9 mouse cellular contexts compared by ENCODE assay signal in the genomic region with DNA sequence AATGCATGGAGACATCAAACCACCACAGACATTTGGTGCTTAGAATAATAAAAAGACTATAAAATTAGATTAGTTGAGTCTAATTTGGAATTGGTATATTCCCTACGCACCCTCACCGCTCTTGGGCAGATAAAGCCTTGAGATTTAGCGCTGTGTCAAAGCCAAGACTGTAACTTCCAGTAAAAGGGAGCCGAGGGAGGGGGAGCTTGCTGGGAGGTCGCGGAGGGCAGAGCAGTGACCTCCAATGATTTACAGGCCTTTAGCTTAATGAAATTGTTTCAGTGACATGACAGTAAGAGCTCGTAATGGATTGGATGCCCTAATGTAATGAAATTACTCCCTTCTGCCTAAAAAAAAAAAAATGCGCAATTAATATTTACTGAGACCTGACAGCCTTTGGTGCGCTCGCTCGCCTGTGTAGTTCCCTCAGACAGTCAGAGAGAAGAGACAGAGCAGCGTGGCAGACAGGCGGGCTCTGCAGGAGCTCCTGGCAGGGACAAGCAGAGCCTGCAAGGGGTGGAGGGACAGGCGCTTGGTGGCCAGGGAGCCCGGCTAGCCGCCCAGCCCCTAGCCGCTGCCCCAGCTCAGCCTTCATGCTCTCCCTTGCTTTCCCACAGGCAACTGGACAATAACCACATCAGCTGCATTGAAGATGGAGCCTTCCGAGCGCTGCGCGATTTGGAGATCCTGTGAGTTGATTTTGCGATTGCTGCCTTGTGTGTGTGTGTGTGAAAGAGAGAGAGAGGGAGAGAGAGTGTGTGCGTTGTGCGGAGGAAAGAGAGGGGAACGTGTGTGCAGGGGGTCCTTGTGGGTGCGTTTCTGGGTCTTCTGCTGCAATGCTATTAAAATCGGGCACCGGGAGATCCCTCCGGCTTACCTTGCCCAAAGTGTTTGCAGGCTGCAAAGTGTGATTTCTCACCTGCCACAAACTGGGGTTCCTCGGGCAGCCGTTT.
A peak's percentile ranks its signal among the peaks of the same experiment; 100 is the strongest.
DNase-seq lines count a peak whose midpoint lies in the region; ATAC-seq and TF ChIP-seq lines count a peak whose summit lies in the region.
"Had no signal": no experiment of that assay in that cellular context is flagged by ENCODE, and none has a peak within 500 bp of the region (broad histone marks: within the 10 kb centered on the region; RNA-seq: fewer than 3 reads in every experiment).

No protein-coding gene starts in this region.

- DNase-seq in heart, postnatal 25 days (ENCODE audit: low spot score), result no peak
- DNase-seq in testis, postnatal 14 days (ENCODE audit: low spot score), result no peak
- DNase-seq in spleen, adult 18-20 months, result no peak
- no peak for DNase-seq in thymus, postnatal 0 days (ENCODE audit: low spot score)

- peak overlapping the region; percentile 13; the same call in 1 of the 2 replicates for H3K4me3 ChIP-seq in heart, embryonic 11.5 days (ENCODE audit: low read depth, low read length)
- H3K4me3 ChIP-seq in testis, adult 2 months (ENCODE audit: control insufficient read depth, low read depth, low read length), result peak overlapping the region; percentile 17
- peak overlapping the region; percentile 43 for H3K4me3 ChIP-seq in hindbrain, embryonic 15.5 days
- H3K4me3 ChIP-seq in neural tube, embryonic 15.5 days (replicated peaks), result peak overlapping the region; percentile 45
- H3K4me3 ChIP-seq: embryonic facial prominence, embryonic 15.5 days had no signal

- H3K9me3 ChIP-seq in heart, embryonic 11.5 days (replicated peaks; ENCODE audit: control insufficient read depth, low read length), result no peaks in the 10 kb centered on the region
- H3K9me3 ChIP-seq in hindbrain, embryonic 15.5 days, result no peaks in the 10 kb centered on the region
- H3K9me3 ChIP-seq in neural tube, embryonic 15.5 days (replicated peaks), result no peaks in the 10 kb centered on the region
- H3K9me3 ChIP-seq: embryonic facial prominence, embryonic 15.5 days had no signal

- peak overlapping the region; percentile 57 for H3K4me2 ChIP-seq in heart, embryonic 11.5 days
- H3K4me2 ChIP-seq in hindbrain, embryonic 15.5 days, result peak overlapping the region; percentile 67
- H3K4me2 ChIP-seq in neural tube, embryonic 15.5 days, result peak overlapping the region; percentile 77
- H3K4me2 ChIP-seq: embryonic facial prominence, embryonic 15.5 days had no signal

- peaks cover 3% of the 10 kb centered on the region; the same call in 1 of the 2 replicates for H3K4me1 ChIP-seq in heart, embryonic 11.5 days (ENCODE audit: control insufficient read depth, insufficient read depth, low read length)
- H3K4me1 ChIP-seq in testis, adult 2 months (ENCODE audit: control insufficient read depth, insufficient read depth, low read length), result no peaks in the 10 kb centered on the region
- peaks cover 18% of the 10 kb centered on the region for H3K4me1 ChIP-seq in hindbrain, embryonic 15.5 days (replicated peaks)
- H3K4me1 ChIP-seq in neural tube, embryonic 15.5 days, result peaks cover 36% of the 10 kb centered on the region

- peak overlapping the region; percentile 18; the same call in 1 of the 2 replicates for H3K9ac ChIP-seq in heart, embryonic 11.5 days (ENCODE audit: low read depth, low read length)
- H3K9ac ChIP-seq in hindbrain, embryonic 15.5 days, result peak overlapping the region; percentile 58
- peak overlapping the region; percentile 64 for H3K9ac ChIP-seq in neural tube, embryonic 15.5 days (replicated peaks)
- H3K9ac ChIP-seq: embryonic facial prominence, embryonic 15.5 days had no signal

- H3K27ac ChIP-seq in heart, embryonic 11.5 days (ENCODE audit: low read depth, low read length), result no peak overlapping the region
- H3K27ac ChIP-seq in testis, adult 2 months (ENCODE audit: control insufficient read depth, insufficient read depth, low read depth, low read length), result peak overlapping the region; percentile 22; the same call in 1 of the 2 replicates
- H3K27ac ChIP-seq in hindbrain, embryonic 15.5 days (replicated peaks), result peak overlapping the region; percentile 78
- H3K27ac ChIP-seq in neural tube, embryonic 15.5 days (replicated peaks), result peak overlapping the region; percentile 82
- H3K27ac ChIP-seq: embryonic facial prominence, embryonic 15.5 days had no signal

- intact Hi-C loops in heart, postnatal 25 days (cut with DNase I), result no loop called here

- TF ChIP-seq POLR2A in testis, adult 2 months (IDR thresholded peaks at IDR 0.05; ENCODE audit: control insufficient read depth, low read depth, low read length), result no peak

- H3K27me3 ChIP-seq in heart, embryonic 11.5 days (ENCODE audit: control insufficient read depth, insufficient read depth, low read length), result no peaks in the 10 kb centered on the region
- H3K27me3 ChIP-seq in testis, adult 2 months (ENCODE audit: control insufficient read depth, insufficient read depth, low read length), result no peaks in the 10 kb centered on the region
- H3K27me3 ChIP-seq in hindbrain, embryonic 15.5 days, result no peaks in the 10 kb centered on the region
- peaks cover 16% of the 10 kb centered on the region for H3K27me3 ChIP-seq in neural tube, embryonic 15.5 days (replicated peaks)

- no peak for ATAC-seq in heart, embryonic 11.5 days (replicated peaks; ENCODE audit: insufficient number of reproducible peaks, low FRiP score, low TSS enrichment)
- peak; percentile 79 for ATAC-seq in hindbrain, embryonic 15.5 days (ENCODE audit: low FRiP score, low read depth)
- peak; percentile 81 for ATAC-seq in neural tube, embryonic 15.5 days (ENCODE audit: low FRiP score)

- no peak for TF ChIP-seq CTCF in testis, adult 2 months (IDR thresholded peaks at IDR 0.05; ENCODE audit: control insufficient read depth, insufficient read depth, insufficient replicate concordance, low read depth, low read length)

- WGBS in heart, embryonic 11.5 days (ENCODE audit: insufficient replicate concordance), result 35% methylated on average over 31 of the region's 31 CpGs
- 13% methylated on average over 31 of the region's 31 CpGs for WGBS in hindbrain, embryonic 15.5 days
- 7% methylated on average over 31 of the region's 31 CpGs for WGBS in neural tube, embryonic 15.5 days

- H3K36me3 ChIP-seq in heart, embryonic 11.5 days (ENCODE audit: control insufficient read depth, insufficient read depth, low read length), result no peaks in the 10 kb centered on the region
- no peaks in the 10 kb centered on the region for H3K36me3 ChIP-seq in testis, adult 2 months (ENCODE audit: control insufficient read depth, insufficient read depth, low read length)
- no peaks in the 10 kb centered on the region for H3K36me3 ChIP-seq in hindbrain, embryonic 15.5 days
- no peaks in the 10 kb centered on the region for H3K36me3 ChIP-seq in neural tube, embryonic 15.5 days
- H3K36me3 ChIP-seq: embryonic facial prominence, embryonic 15.5 days had no signal
